Mouse (Mus musculus) cerebellum, adult 2 months (tissue): ENCODE measurements around the gene Man2c1.

Experiments used
- CTCF ChIP-seq: fragments of 200-500 bp; IDR thresholded peaks from 2 replicates; pipeline ENCODE4 v1.5.1; 2011; ENCODE audit warnings: low read depth, mild to moderate bottlenecking, control low read depth, low read length, moderate library complexity, borderline replicate concordance; ENCODE audit not compliant: insufficient read depth
- POLR2A ChIP-seq: fragments of 200-500 bp; IDR thresholded peaks from 2 replicates; pipeline ENCODE4 v1.6.1; 2011; ENCODE audit warnings: low read length, control low read depth, borderline replicate concordance; ENCODE audit not compliant: insufficient read depth

DNA sequence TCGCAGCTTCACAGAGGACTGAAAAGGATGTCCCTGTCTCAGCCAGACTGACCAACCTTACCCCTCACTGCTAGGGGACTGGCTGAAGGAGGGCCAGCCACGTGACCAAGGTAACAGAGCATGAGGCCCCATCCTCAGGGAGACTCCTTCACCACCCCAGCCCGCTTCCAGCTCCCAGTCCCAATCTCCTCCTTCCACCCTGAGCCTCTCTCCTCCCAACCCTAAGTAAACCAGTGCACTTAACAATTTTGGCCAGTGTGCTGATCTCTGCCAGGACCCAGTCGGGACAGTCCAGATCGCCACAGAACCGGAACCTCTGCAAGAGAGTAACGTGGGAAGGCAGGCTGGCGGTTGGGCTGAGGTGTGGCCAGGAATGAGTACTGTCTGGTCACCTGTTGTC lies 26.3 kb downstream of the Man2c1 start:
- no peak for TF ChIP-seq CTCF
- TF ChIP-seq POLR2A = no peak
